In the genomic region with DNA sequence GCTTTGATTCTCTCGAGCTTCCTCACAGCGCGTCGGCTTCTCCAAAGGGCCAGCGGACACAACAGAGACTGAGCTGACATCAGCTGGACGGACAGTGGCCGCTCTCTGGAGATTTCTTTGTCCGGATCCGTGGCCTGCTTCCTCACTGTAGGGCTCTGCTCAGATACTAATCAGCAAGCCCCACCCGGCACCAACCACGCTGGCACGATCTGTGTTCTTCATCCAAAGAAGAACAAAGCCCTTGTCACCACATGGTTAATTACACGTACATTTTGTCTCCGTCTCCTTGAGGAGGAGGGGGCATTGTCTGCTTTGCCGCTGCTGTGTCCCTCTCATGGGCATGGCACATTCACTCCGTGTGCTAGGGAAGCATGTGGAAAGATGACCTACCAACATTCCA, we compare ENCODE assay signal across 20 mouse cellular contexts. TPM values are rescaled to one million over a fixed set of nuclear protein-coding genes. Genes with fewer than 3 reads are reported as not detected.
DNase-seq lines count a peak whose midpoint lies in the region; ATAC-seq lines count a peak whose summit lies in the region.
"Had no signal": no experiment of that assay in that cellular context is flagged by ENCODE, and none has a peak within 500 bp of the region (broad histone marks: within the 10 kb centered on the region; RNA-seq: fewer than 3 reads in every experiment).

No protein-coding gene starts in this region.

- H3K4me2 ChIP-seq in embryonic facial prominence, embryonic 13.5 days: no peak overlapping the region
- no peak overlapping the region for H3K4me2 ChIP-seq in forebrain, embryonic 11.5 days (ENCODE audit: low read depth, low read length, severe bottlenecking)
- peak overlapping the region; percentile 29; the same call in 1 of the 2 replicates for H3K4me2 ChIP-seq in hindbrain, embryonic 12.5 days (replicated peaks)
- peak overlapping the region; percentile 9; the same call in 1 of the 2 replicates for H3K4me2 ChIP-seq in neural tube, embryonic 15.5 days
- H3K4me2 ChIP-seq in kidney, embryonic 16.5 days (replicated peaks; ENCODE audit: low read depth, low read length): no peak overlapping the region
- H3K4me2 ChIP-seq in intestine, embryonic 15.5 days (replicated peaks): no peak overlapping the region
- H3K4me2 ChIP-seq: kidney, embryonic 15.5 days; midbrain, embryonic 11.5 days had no signal

- H3K9ac ChIP-seq in embryonic facial prominence, embryonic 13.5 days: no peak overlapping the region
- 0 out of 2 replicates have a peak overlapping the region, but pooled peaks have one; percentile 4 for H3K9ac ChIP-seq in forebrain, embryonic 11.5 days (ENCODE audit: low read length)
- no peak overlapping the region for H3K9ac ChIP-seq in hindbrain, embryonic 12.5 days
- no peak overlapping the region for H3K9ac ChIP-seq in neural tube, embryonic 15.5 days (replicated peaks)
- H3K9ac ChIP-seq in kidney, embryonic 16.5 days (replicated peaks; ENCODE audit: low read length): no peak overlapping the region
- no peak overlapping the region for H3K9ac ChIP-seq in intestine, embryonic 15.5 days
- H3K9ac ChIP-seq: kidney, embryonic 15.5 days; liver, embryonic 14.5 days had no signal

- no peaks in the 10 kb centered on the region for H3K36me3 ChIP-seq in embryonic facial prominence, embryonic 13.5 days
- no peaks in the 10 kb centered on the region for H3K36me3 ChIP-seq in embryonic facial prominence, embryonic 10.5 days (replicated peaks)
- H3K36me3 ChIP-seq in forebrain, embryonic 11.5 days (ENCODE audit: control insufficient read depth, insufficient read depth, low read length): no peaks in the 10 kb centered on the region
- H3K36me3 ChIP-seq in hindbrain, embryonic 12.5 days: no peaks in the 10 kb centered on the region
- H3K36me3 ChIP-seq in neural tube, embryonic 15.5 days: no peaks in the 10 kb centered on the region
- H3K36me3 ChIP-seq in kidney, embryonic 16.5 days (ENCODE audit: insufficient read depth, low read length): no peaks in the 10 kb centered on the region
- H3K36me3 ChIP-seq in intestine, embryonic 15.5 days: no peaks in the 10 kb centered on the region
- H3K36me3 ChIP-seq: kidney, embryonic 15.5 days had no signal

- no peak overlapping the region for H3K4me3 ChIP-seq in embryonic facial prominence, embryonic 13.5 days
- H3K4me3 ChIP-seq in embryonic facial prominence, embryonic 10.5 days: no peak overlapping the region
- H3K4me3 ChIP-seq in forebrain, embryonic 11.5 days (ENCODE audit: low read depth, low read length): no peak overlapping the region
- no peak overlapping the region for H3K4me3 ChIP-seq in hindbrain, embryonic 12.5 days
- H3K4me3 ChIP-seq in neural tube, embryonic 15.5 days (replicated peaks): no peak overlapping the region
- no peak overlapping the region for H3K4me3 ChIP-seq in kidney, embryonic 16.5 days (ENCODE audit: low read length)
- no peak overlapping the region for H3K4me3 ChIP-seq in intestine, embryonic 15.5 days (replicated peaks)
- H3K4me3 ChIP-seq: heart, adult 2 months; kidney, embryonic 15.5 days had no signal

- H3K4me1 ChIP-seq in embryonic facial prominence, embryonic 13.5 days: peaks cover 41% of the 10 kb centered on the region
- peaks cover 12% of the 10 kb centered on the region for H3K4me1 ChIP-seq in embryonic facial prominence, embryonic 10.5 days
- H3K4me1 ChIP-seq in forebrain, embryonic 11.5 days (replicated peaks; ENCODE audit: control insufficient read depth, insufficient read depth, low read length): no peaks in the 10 kb centered on the region
- H3K4me1 ChIP-seq in hindbrain, embryonic 12.5 days: peaks cover 8% of the 10 kb centered on the region
- H3K4me1 ChIP-seq in neural tube, embryonic 15.5 days: peaks cover 6% of the 10 kb centered on the region; the same call in 1 of the 2 replicates
- no peaks in the 10 kb centered on the region; the same call in 1 of the 2 replicates for H3K4me1 ChIP-seq in kidney, embryonic 16.5 days (ENCODE audit: insufficient read depth, low read length)
- H3K4me1 ChIP-seq in intestine, embryonic 15.5 days (replicated peaks): peaks cover 29% of the 10 kb centered on the region

- H3K27me3 ChIP-seq in embryonic facial prominence, embryonic 13.5 days: no peaks in the 10 kb centered on the region
- peaks cover 6% of the 10 kb centered on the region; the same call in 1 of the 2 replicates for H3K27me3 ChIP-seq in embryonic facial prominence, embryonic 10.5 days (replicated peaks; ENCODE audit: low read depth, poor library complexity, severe bottlenecking)
- no peaks in the 10 kb centered on the region for H3K27me3 ChIP-seq in forebrain, embryonic 11.5 days (ENCODE audit: control insufficient read depth, insufficient read depth, low read length)
- H3K27me3 ChIP-seq in hindbrain, embryonic 12.5 days: peaks cover 3% of the 10 kb centered on the region; the same call in 1 of the 2 replicates
- H3K27me3 ChIP-seq in neural tube, embryonic 15.5 days (replicated peaks): no peaks in the 10 kb centered on the region
- no peaks in the 10 kb centered on the region for H3K27me3 ChIP-seq in kidney, embryonic 16.5 days (ENCODE audit: insufficient read depth, low read length)
- no peaks in the 10 kb centered on the region for H3K27me3 ChIP-seq in intestine, embryonic 15.5 days (replicated peaks)
- H3K27me3 ChIP-seq: Patski had no signal

- DNase-seq in embryonic facial prominence, embryonic 10.5 days (ENCODE audit: low spot score): no peak
- DNase-seq in forebrain, embryonic 11.5 days (ENCODE audit: low spot score): no peak
- no peak for DNase-seq in adrenal gland, postnatal 14 days
- DNase-seq: adrenal gland, adult 8-10 months; cerebellum, postnatal 10 days; gastrocnemius, postnatal 25 days; heart, adult 2 months; heart, postnatal 36 days; layer of hippocampus, postnatal 36 days had no signal

- no peak for ATAC-seq in embryonic facial prominence, embryonic 13.5 days (ENCODE audit: insufficient number of reproducible peaks, insufficient read depth, low FRiP score, low TSS enrichment, low read depth)
- no peak for ATAC-seq in forebrain, embryonic 11.5 days (replicated peaks; ENCODE audit: low FRiP score)
- ATAC-seq in hindbrain, embryonic 12.5 days (ENCODE audit: low FRiP score): peak; percentile 41; the same call in 1 of the 2 replicates
- no peak for ATAC-seq in neural tube, embryonic 15.5 days (ENCODE audit: low FRiP score)
- no peak for ATAC-seq in kidney, embryonic 16.5 days (ENCODE audit: low FRiP score, low TSS enrichment)
- no peak for ATAC-seq in intestine, embryonic 15.5 days
- ATAC-seq: intestine, embryonic 16.5 days; Patski had no signal

- WGBS in embryonic facial prominence, embryonic 13.5 days: 73% methylated on average over 16 of the region's 16 CpGs
- WGBS in embryonic facial prominence, embryonic 10.5 days: 80% methylated on average over 16 of the region's 16 CpGs
- 71% methylated on average over 16 of the region's 16 CpGs for WGBS in forebrain, embryonic 11.5 days
- WGBS in hindbrain, embryonic 12.5 days: 41% methylated on average over 16 of the region's 16 CpGs
- 38% methylated on average over 16 of the region's 16 CpGs for WGBS in neural tube, embryonic 15.5 days
- WGBS in kidney, embryonic 16.5 days: 75% methylated on average over 16 of the region's 16 CpGs
- whole genome bisulfite sequencing in intestine, embryonic 15.5 days: 78% methylated on average over 16 of the region's 16 CpGs

- H3K9me3 ChIP-seq in embryonic facial prominence, embryonic 13.5 days: no peaks in the 10 kb centered on the region
- no peaks in the 10 kb centered on the region for H3K9me3 ChIP-seq in embryonic facial prominence, embryonic 10.5 days
- no peaks in the 10 kb centered on the region for H3K9me3 ChIP-seq in forebrain, embryonic 11.5 days (ENCODE audit: control insufficient read depth, low read length)
- no peaks in the 10 kb centered on the region for H3K9me3 ChIP-seq in hindbrain, embryonic 12.5 days (replicated peaks)
- H3K9me3 ChIP-seq in neural tube, embryonic 15.5 days (replicated peaks): no peaks in the 10 kb centered on the region
- H3K9me3 ChIP-seq in kidney, embryonic 16.5 days (ENCODE audit: low read length): no peaks in the 10 kb centered on the region
- H3K9me3 ChIP-seq in intestine, embryonic 15.5 days: no peaks in the 10 kb centered on the region
- H3K9me3 ChIP-seq: kidney, embryonic 15.5 days had no signal

- 0 out of 2 replicates have a peak overlapping the region, but pooled peaks have one; percentile 28 for H3K27ac ChIP-seq in embryonic facial prominence, embryonic 13.5 days
- no peak overlapping the region for H3K27ac ChIP-seq in embryonic facial prominence, embryonic 10.5 days (replicated peaks)
- H3K27ac ChIP-seq in forebrain, embryonic 11.5 days (ENCODE audit: low read depth, low read length): no peak overlapping the region
- no peak overlapping the region for H3K27ac ChIP-seq in hindbrain, embryonic 12.5 days
- no peak overlapping the region for H3K27ac ChIP-seq in neural tube, embryonic 15.5 days (replicated peaks)
- H3K27ac ChIP-seq in kidney, embryonic 16.5 days (ENCODE audit: low read length): no peak overlapping the region
- no peak overlapping the region for H3K27ac ChIP-seq in intestine, embryonic 15.5 days
- H3K27ac ChIP-seq: heart, adult 2 months; kidney, embryonic 15.5 days; liver, embryonic 14.5 days; macrophage had no signal

RNA-seq across cellular contexts. Expression of a gene that starts 9.3 kb away (rescaled TPM):
- polyA plus RNA-seq in embryonic facial prominence, embryonic 13.5 days (2015; fragmentation: Nextera tagmentation; extraction: Ambion mirVana): 1.8 and 2.0 TPM in 2 replicates
- 1.00 and 1.0 TPM in 2 replicates for polyA plus RNA-seq in embryonic facial prominence, embryonic 10.5 days (2016; fragmentation: Nextera tagmentation; extraction: Ambion mirVana)
- polyA plus RNA-seq in forebrain, embryonic 11.5 days (2014; fragmentation: Nextera tagmentation; extraction: Ambion mirVana): 0.52 and 0.53 TPM in 2 replicates
- 1.2 and 1.7 TPM in 2 replicates for polyA plus RNA-seq in hindbrain, embryonic 12.5 days (2016; fragmentation: Nextera tagmentation; extraction: Ambion mirVana)
- polyA plus RNA-seq in neural tube, embryonic 15.5 days (2015; fragmentation: Nextera tagmentation; extraction: Ambion mirVana): 1.5 and 2.1 TPM in 2 replicates
- 9.7 and 9.9 TPM in 2 replicates for polyA plus RNA-seq in kidney, embryonic 16.5 days (2015; fragmentation: Nextera tagmentation; extraction: Ambion mirVana)
- polyA plus RNA-seq in intestine, embryonic 15.5 days (2015; fragmentation: Nextera tagmentation; extraction: Ambion mirVana): 5.9 and 6.3 TPM in 2 replicates
- 18.5 and 19.8 TPM in 2 replicates for total RNA-seq in adrenal gland, postnatal 14 days (2021)

RNA-seq across cellular contexts. Expression of a gene that starts 36.5 kb away (rescaled TPM):
- 16.6 and 17.3 TPM in 2 replicates for polyA plus RNA-seq in embryonic facial prominence, embryonic 13.5 days (2015; fragmentation: Nextera tagmentation; extraction: Ambion mirVana)
- 20.0 and 21.2 TPM in 2 replicates for polyA plus RNA-seq in embryonic facial prominence, embryonic 10.5 days (2016; fragmentation: Nextera tagmentation; extraction: Ambion mirVana)
- 17.2 TPM in 2 replicates for polyA plus RNA-seq in forebrain, embryonic 11.5 days (2014; fragmentation: Nextera tagmentation; extraction: Ambion mirVana)
- 16.6 and 16.9 TPM in 2 replicates for polyA plus RNA-seq in hindbrain, embryonic 12.5 days (2016; fragmentation: Nextera tagmentation; extraction: Ambion mirVana)
- polyA plus RNA-seq in neural tube, embryonic 15.5 days (2015; fragmentation: Nextera tagmentation; extraction: Ambion mirVana): 8.3 and 12.0 TPM in 2 replicates
- polyA plus RNA-seq in kidney, embryonic 16.5 days (2015; fragmentation: Nextera tagmentation; extraction: Ambion mirVana): 16.8 and 16.9 TPM in 2 replicates
- polyA plus RNA-seq in intestine, embryonic 15.5 days (2015; fragmentation: Nextera tagmentation; extraction: Ambion mirVana): 16.7 and 17.0 TPM in 2 replicates
- total RNA-seq in adrenal gland, postnatal 14 days (2021): 18.9 and 19.8 TPM in 2 replicates

Comparison
In these comparisons a context has a peak if more than half of its experiments do, and no peak if none do; other contexts are left out.
1. H3K4me2 ChIP-seq: peak in hindbrain, embryonic 12.5 days (single experiment) and neural tube, embryonic 15.5 days (single experiment); none in embryonic facial prominence, embryonic 13.5 days (single experiment), forebrain, embryonic 11.5 days (single experiment), kidney, embryonic 16.5 days (single experiment) and intestine, embryonic 15.5 days (single experiment).